Mouse (Mus musculus): Measurements from ENCODE around the gene Olfr691. TPM values are rescaled to one million over a fixed set of nuclear protein-coding genes. Genes with fewer than 3 reads are reported as not detected.
"Not testable (repeated sequence)": the region's sequence is repeated elsewhere in the genome, so short reads cannot be mapped to it uniquely, and the experiment has no call there.

Olfr691 gene
- total RNA-seq (2018; cell fraction: chromatin; rRNA removed): 1 to 10 TPM in 1 of 26 experiments, under 1 TPM in 6, not detected in 19; 0.28 to 1.1 (median 0.42) TPM
- total RNA-seq (2018; cell fraction: cytosol; rRNA removed): not detected
- under 1 TPM in 1 of 26 experiments, not detected in 25; 0.47 TPM for total RNA-seq (2018; cell fraction: nucleus; rRNA removed)
- not detected in 3 replicates for polyA plus RNA-seq (2018)

GRCm38 (mm10) chr7:105342170-105342569 lies at the start of gene Olfr691:
Gene Olfr691 (minus strand): TSS chr7:105342270.
- Histone ChIP-seq H3K36me3 (ENCODE audit: inconsistent target) (no peaks in the 10 kb centered on the region), H3K4me3 (ENCODE audit: inconsistent target) (no peak within 1 kb of the TSS), H3K27ac (no peak within 1 kb of the TSS), H3K79me2 (ENCODE audit: inconsistent target) (no peaks in the 10 kb centered on the region)
- 59% methylated on average over 1 of the region's 1 CpGs for WGBS (ENCODE audit: missing documents)

- no peak overlapping the region for H3K4me3 ChIP-seq (ENCODE audit: inconsistent target)
- 44% methylated on average over 2 of the region's 2 CpGs for WGBS (ENCODE audit: missing documents)
- H3K79me2 ChIP-seq (ENCODE audit: inconsistent target): no peaks in the 10 kb centered on the region
- H3K36me3 ChIP-seq (ENCODE audit: inconsistent target): peaks cover 46% of the 10 kb centered on the region
- no peak overlapping the region for H3K27ac ChIP-seq
Observed at GRCm38 (mm10) chr7:105390236-105390635, 48.2 kb upstream of the Olfr691 start.

DNA sequence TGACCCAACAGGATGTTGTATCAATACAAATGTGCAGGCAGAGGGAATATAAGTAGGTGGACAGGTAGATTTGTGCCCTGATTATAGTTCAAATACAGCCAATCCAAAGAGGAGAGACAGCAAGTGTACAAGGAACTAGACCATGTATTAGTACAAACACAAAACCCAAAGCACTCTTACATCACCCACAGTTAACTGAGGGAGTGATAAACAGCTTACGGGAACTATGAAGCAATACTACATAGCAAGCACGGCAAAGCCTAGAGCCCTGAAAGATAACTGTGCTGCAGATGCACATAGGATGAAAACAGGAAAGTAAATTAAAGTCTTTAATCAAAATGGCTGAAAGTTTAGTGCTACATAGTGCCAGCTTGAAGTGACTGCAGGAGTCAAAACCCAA lies 45.6 kb upstream of the Olfr691 start:
- no peak overlapping the region for H3K27ac ChIP-seq
- H3K79me2 ChIP-seq (ENCODE audit: inconsistent target): no peaks in the 10 kb centered on the region
- no peak overlapping the region for H3K4me3 ChIP-seq (ENCODE audit: inconsistent target)
- peaks cover 71% of the 10 kb centered on the region for H3K36me3 ChIP-seq (ENCODE audit: inconsistent target)
- 48% methylated on average over 2 of the region's 2 CpGs for WGBS (ENCODE audit: missing documents)

DNA sequence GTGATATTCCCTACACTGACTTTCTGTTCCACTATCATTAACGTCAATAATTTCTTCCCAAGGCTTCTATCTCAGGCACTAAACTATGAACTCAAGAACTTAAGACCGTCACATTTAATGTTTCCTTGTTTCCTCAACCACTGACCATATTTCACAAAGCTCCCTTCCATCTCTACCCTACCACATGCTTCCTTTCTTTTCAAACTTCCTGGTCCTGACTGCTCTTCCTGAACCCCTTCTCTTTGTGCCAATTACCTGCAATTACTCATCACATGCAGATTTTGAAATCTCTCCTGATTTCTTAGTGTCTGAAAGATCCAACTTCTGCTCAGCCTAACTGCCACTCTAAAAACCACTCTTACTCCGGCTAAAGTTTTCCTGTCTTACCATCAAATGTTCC lies 38.3 kb upstream of the Olfr691 start:
- Histone ChIP-seq H3K4me3 (ENCODE audit: inconsistent target) (no peak overlapping the region), H3K36me3 (ENCODE audit: inconsistent target) (peaks cover 74% of the 10 kb centered on the region), H3K27ac (no peak overlapping the region), H3K79me2 (ENCODE audit: inconsistent target) (no peaks in the 10 kb centered on the region)
- 55% methylated on average over 3 of the region's 3 CpGs for WGBS (ENCODE audit: missing documents)

DNA sequence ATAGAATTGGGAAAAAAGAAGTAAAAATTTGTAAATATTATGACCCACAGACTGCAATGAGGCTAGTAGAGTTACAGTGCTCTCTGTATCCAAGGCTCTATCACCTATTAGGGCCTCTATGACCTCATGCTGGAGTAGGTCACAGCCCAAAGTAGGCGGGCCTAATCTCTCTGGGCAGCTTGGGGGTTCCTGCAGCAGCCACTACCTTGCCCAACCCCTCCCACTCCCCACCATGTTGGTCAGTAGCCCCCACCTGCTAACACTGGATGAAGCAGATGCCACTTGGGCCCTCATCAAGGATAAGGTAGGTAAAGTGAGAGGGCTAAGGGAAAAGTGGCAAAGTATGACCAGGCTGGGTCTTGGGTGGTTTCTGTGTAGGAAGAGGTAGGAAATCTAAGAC lies 32.8 kb upstream of the Olfr691 start, which contains the start of gene Gm5901:
Gene Gm5901 (plus strand): TSS at position 173 of the 400 bp plus-strand sequence.
- H3K4me3 ChIP-seq (ENCODE audit: inconsistent target): no peak within 1 kb of the TSS
- no peaks in the 10 kb centered on the region for H3K79me2 ChIP-seq (ENCODE audit: inconsistent target)
- no peak within 1 kb of the TSS for H3K27ac ChIP-seq
- H3K36me3 ChIP-seq (ENCODE audit: inconsistent target): peaks cover 24% of the 10 kb centered on the region
- WGBS (ENCODE audit: missing documents): 78% methylated on average over 1 of the region's 1 CpGs

DNA sequence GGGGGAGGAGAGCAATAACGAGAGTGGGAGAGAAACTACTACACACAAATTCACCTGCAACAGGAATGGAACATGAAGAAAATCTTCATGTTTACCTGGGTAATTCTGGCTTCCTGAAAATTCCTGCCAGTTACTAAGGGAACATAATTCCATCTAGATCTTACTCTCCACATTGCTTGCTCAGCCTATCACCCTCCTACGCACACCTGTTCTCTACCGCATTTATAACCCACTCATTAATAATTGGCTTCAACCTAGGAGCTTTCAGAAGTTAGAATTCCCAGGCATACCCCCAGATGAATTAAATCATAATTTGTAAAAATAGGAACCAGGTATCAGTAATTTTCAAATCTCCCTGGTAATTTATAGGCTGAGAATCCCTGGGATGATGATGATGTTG lies 31.9 kb upstream of the Olfr691 start:
- H3K4me3 ChIP-seq (ENCODE audit: inconsistent target): no peak overlapping the region
- H3K27ac ChIP-seq: no peak overlapping the region
- WGBS (ENCODE audit: missing documents): 91% methylated on average over 3 of the region's 3 CpGs
- H3K36me3 ChIP-seq (ENCODE audit: inconsistent target): peaks cover 15% of the 10 kb centered on the region; the same call in 1 of the 2 replicates
- H3K79me2 ChIP-seq (ENCODE audit: inconsistent target): no peaks in the 10 kb centered on the region

- Histone ChIP-seq H3K79me2 (ENCODE audit: inconsistent target) (no peaks in the 10 kb centered on the region), H3K4me3 (ENCODE audit: inconsistent target) (no peak overlapping the region), H3K36me3 (ENCODE audit: inconsistent target) (peaks cover 10% of the 10 kb centered on the region; the same call in 1 of the 2 replicates), H3K27ac (no peak overlapping the region)
- 52% methylated on average over 4 of the region's 4 CpGs for WGBS (ENCODE audit: missing documents)
Observed at GRCm38 (mm10) chr7:105373509-105373908, 31.4 kb upstream of the Olfr691 start.

DNA sequence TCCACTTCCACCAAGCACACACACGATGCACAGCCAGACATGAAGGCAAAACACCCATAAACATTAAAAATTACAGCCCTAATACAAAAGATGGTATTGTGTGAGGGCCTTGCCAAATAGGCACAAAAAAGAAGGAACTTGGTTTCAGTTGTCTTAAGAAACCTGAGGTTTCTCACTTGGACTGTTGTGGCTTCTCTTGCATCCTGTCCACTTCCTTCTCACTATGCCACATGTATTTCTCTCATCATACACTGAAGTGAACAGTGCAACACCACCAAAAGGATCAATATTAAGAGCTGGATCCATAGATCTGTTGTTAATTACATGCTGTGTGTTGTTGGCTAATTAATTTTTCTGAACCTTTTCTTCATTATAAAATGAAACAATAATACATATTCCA lies 30.8 kb upstream of the Olfr691 start:
- 10% methylated on average over 1 of the region's 1 CpGs for WGBS (ENCODE audit: missing documents)
- Histone ChIP-seq H3K27ac (no peak overlapping the region), H3K4me3 (ENCODE audit: inconsistent target) (no peak overlapping the region), H3K36me3 (ENCODE audit: inconsistent target) (peaks cover 4% of the 10 kb centered on the region; the same call in 1 of the 2 replicates), H3K79me2 (ENCODE audit: inconsistent target) (no peaks in the 10 kb centered on the region)

GRCm38 (mm10) chr7:105368521-105368920 lies 26.5 kb upstream of the Olfr691 start:
- H3K36me3 ChIP-seq (ENCODE audit: inconsistent target): no peaks in the 10 kb centered on the region
- 94% methylated on average over 4 of the region's 4 CpGs for WGBS (ENCODE audit: missing documents)
- H3K27ac ChIP-seq: no peak overlapping the region
- no peak overlapping the region for H3K4me3 ChIP-seq (ENCODE audit: inconsistent target)
- H3K79me2 ChIP-seq (ENCODE audit: inconsistent target): no peaks in the 10 kb centered on the region

DNA sequence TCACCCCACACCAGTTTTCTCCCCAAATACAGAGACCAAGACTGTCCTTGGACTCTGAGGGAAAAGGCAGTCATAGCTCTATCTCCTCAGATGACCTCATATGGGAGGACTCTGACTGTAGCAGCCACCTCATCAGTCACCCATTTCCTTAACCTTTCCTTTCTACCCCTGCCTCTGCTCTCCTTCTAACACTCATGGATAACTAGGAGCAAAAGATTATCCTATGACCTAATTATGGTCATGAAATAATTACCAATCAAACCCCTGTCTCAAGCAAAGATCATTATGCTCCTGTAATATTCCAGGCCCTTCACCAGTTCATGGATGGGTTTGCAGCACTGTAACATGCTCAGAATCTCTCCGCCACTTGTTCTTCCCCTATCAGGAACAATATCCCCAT lies 25.9 kb upstream of the Olfr691 start, which contains the start of gene Olfr692:
Gene Olfr692 (plus strand): TSS at position 301 of the 400 bp plus-strand sequence.
- no peak within 1 kb of the TSS for H3K27ac ChIP-seq
- no peak within 1 kb of the TSS for H3K4me3 ChIP-seq (ENCODE audit: inconsistent target)
- H3K79me2 ChIP-seq (ENCODE audit: inconsistent target): no peaks in the 10 kb centered on the region
- 90% methylated on average over 1 of the region's 1 CpGs for WGBS (ENCODE audit: missing documents)
- H3K36me3 ChIP-seq (ENCODE audit: inconsistent target): no peaks in the 10 kb centered on the region

DNA sequence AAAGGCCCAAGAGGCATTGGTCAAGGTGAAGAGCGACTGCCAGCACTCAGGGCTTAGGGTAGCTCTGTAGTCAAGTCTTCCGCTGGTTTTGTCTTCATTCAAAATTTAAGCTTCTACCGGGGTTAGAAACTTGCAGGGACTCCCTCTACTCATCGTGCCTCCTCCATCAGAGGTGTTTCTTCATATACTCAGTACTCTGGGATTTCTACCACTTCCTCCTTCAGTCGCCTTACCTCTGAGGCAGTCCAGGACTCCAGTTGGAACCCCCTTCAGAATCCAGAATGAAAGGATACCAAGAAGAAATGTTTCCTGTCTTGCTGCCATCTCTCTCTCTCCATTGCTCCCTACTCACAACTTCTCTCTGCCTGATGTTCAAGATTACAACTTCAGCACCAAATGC lies 25.2 kb upstream of the Olfr691 start:
- no peaks in the 10 kb centered on the region for H3K36me3 ChIP-seq (ENCODE audit: inconsistent target)
- WGBS (ENCODE audit: missing documents): 81% methylated on average over 5 of the region's 5 CpGs
- no peak overlapping the region for H3K27ac ChIP-seq
- H3K79me2 ChIP-seq (ENCODE audit: inconsistent target): no peaks in the 10 kb centered on the region
- no peak overlapping the region for H3K4me3 ChIP-seq (ENCODE audit: inconsistent target)

- Histone ChIP-seq H3K27ac (no peak overlapping the region), H3K79me2 (ENCODE audit: inconsistent target) (no peaks in the 10 kb centered on the region), H3K4me3 (ENCODE audit: inconsistent target) (no peak overlapping the region), H3K36me3 (ENCODE audit: inconsistent target) (no peaks in the 10 kb centered on the region)
- 100% methylated on average over 2 of the region's 2 CpGs for WGBS (ENCODE audit: missing documents)
Observed at GRCm38 (mm10) chr7:105361713-105362112, 19.6 kb upstream of the Olfr691 start.

DNA sequence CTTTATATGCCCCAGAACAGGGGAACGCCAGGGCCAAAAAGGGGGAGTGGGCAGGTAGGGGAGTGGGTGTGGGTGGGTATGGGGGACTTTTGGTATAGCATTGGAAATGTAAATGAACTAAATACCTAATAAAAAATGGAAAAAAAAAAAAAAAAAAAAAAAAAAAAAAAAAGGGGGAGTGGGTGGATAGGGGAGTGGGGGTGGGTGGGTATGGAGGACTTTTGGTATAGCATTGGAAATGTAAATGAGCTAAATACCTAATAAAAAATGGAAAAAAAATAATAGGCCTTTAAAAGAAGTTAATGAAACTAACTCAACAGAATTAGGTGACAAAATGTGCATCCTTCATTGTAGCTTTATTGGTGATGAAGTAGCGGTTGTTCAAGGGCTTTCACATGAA lies 14.4 kb upstream of the Olfr691 start:
- not testable (repeated sequence) for H3K79me2 ChIP-seq (ENCODE audit: inconsistent target); H3K36me3 ChIP-seq (ENCODE audit: inconsistent target); H3K27ac ChIP-seq; H3K4me3 ChIP-seq (ENCODE audit: inconsistent target)
- WGBS (ENCODE audit: missing documents): 95% methylated on average over 1 of the region's 2 CpGs

DNA sequence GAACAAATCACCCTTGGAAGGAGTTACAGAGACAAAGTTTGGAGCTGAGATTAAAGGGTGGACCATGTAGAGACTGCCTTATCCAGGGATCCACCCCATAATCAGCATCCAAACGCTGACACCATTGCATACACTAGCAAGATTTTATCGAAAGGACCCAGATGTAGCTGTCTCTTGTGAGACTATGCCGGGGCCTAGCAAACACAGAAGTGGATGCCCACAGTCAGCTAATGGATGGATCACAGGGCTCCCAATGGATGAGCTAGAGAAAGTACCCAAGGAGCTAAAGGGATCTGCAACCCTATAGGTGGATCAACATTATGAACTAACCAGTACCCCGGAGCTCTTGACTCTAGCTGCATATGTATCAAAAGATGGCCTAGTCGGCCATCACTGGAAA lies 14.0 kb upstream of the Olfr691 start:
- H3K36me3 ChIP-seq (ENCODE audit: inconsistent target); H3K79me2 ChIP-seq (ENCODE audit: inconsistent target); H3K27ac ChIP-seq; H3K4me3 ChIP-seq (ENCODE audit: inconsistent target): not testable (repeated sequence)
- no CpG with 5 or more reads among the region's 5 CpGs for WGBS (ENCODE audit: missing documents)

- no peaks in the 10 kb centered on the region for H3K36me3 ChIP-seq (ENCODE audit: inconsistent target)
- WGBS (ENCODE audit: missing documents): 92% methylated on average over 2 of the region's 2 CpGs
- no peak overlapping the region for H3K4me3 ChIP-seq (ENCODE audit: inconsistent target)
Observed at GRCm38 (mm10) chr7:105342752-105343151, 682 bp upstream of the Olfr691 start.

DNA sequence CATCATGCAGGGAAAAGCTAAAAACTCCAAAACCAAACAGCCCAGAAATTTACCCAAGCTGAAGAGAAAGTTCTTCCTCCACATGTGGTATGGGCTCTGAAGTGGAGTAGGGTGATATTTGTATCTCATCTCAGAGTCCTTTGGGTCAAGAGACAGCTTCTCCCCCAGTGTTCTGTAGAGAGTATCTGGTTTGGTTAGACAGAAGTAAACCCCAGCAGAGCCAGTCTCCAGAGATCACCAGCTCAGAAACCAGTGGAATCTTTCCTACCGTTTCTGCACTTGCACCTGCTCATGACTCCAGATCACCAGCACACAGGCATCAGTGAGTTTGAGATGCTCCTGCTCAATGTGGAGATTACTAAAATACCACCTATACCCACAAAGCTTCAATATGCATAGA lies 8.1 kb downstream of the Olfr691 start, which contains the start of gene Olfr690:
Gene Olfr690 (minus strand): TSS at position 101 of the 400 bp plus-strand sequence.
- Histone ChIP-seq H3K4me3 (ENCODE audit: inconsistent target) (no peak within 1 kb of the TSS), H3K27ac (no peak within 1 kb of the TSS), H3K79me2 (ENCODE audit: inconsistent target) (no peaks in the 10 kb centered on the region), H3K36me3 (ENCODE audit: inconsistent target) (no peaks in the 10 kb centered on the region)
- WGBS (ENCODE audit: missing documents): 71% methylated on average over 1 of the region's 1 CpGs

More at GRCm38 (mm10) chr7:105342752-105343151, 682 bp upstream of the Olfr691 start:
- Histone ChIP-seq H3K27ac (no peak overlapping the region), H3K79me2 (ENCODE audit: inconsistent target) (no peaks in the 10 kb centered on the region)

Measured in macrophage (primary cell).